Mouse (Mus musculus) midbrain, embryonic 10.5 days (tissue): ENCODE measurements around the gene Gm20388. TPM values are rescaled to one million over a fixed set of nuclear protein-coding genes. Genes with fewer than 3 reads are reported as not detected.

ENCODE experiments used
- DNase-seq: peaks from one replicate; pipeline ENCODE4 v3.0.0-alpha.2; 2017; ENCODE audit warnings: low spot score
- H3K27ac ChIP-seq: fragments of 300-500 bp; sonication (generic); replicated peaks from 2 replicates; pipeline ENCODE4 v1.5.1; 2016; ENCODE audit warnings: mild to moderate bottlenecking
- H3K27me3 ChIP-seq: fragments of 300-500 bp; sonication (generic); 2 replicates; pipeline ENCODE4 v1.6.1; 2016; ENCODE audit warnings: low read depth, mild to moderate bottlenecking; ENCODE audit not compliant: poor library complexity, severe bottlenecking
- H3K36me3 ChIP-seq: fragments of 300-500 bp; sonication (generic); 2 replicates; pipeline ENCODE4 v1.6.1; 2016; ENCODE audit warnings: mild to moderate bottlenecking, moderate library complexity
- H3K4me1 ChIP-seq: fragments of 300-500 bp; sonication (generic); 2 replicates; pipeline ENCODE4 v1.6.1; 2016
- H3K4me3 ChIP-seq: fragments of 300-500 bp; sonication (generic); 2 replicates; pipeline ENCODE4 v1.5.1; 2016; ENCODE audit warnings: mild to moderate bottlenecking, moderate library complexity
- H3K9me3 ChIP-seq: fragments of 300-500 bp; sonication (generic); replicated peaks from 2 replicates; pipeline ENCODE4 v1.6.1; 2016; ENCODE audit warnings: mild to moderate bottlenecking
- WGBS: fragments of 180-500 bp; shearing (Covaris S2); methylation state at CpG from one replicate; pipeline ENCODE4 v1.1.7; 2016; 5-methylcytosine and 5-hydroxymethylcytosine counted together
- polyA plus RNA-seq: library from polyadenylated mRNA; unstranded; fragments of >200 nt; fragmentation: Nextera tagmentation; extraction: Ambion mirVana; gene quantifications from 2 replicates; pipeline ENCODE4 v1.2.1, GENCODE M21; 2016

Gene Gm20388
- polyA plus RNA-seq, 1 experiment from 2014 or later: 7.1 TPM

DNA sequence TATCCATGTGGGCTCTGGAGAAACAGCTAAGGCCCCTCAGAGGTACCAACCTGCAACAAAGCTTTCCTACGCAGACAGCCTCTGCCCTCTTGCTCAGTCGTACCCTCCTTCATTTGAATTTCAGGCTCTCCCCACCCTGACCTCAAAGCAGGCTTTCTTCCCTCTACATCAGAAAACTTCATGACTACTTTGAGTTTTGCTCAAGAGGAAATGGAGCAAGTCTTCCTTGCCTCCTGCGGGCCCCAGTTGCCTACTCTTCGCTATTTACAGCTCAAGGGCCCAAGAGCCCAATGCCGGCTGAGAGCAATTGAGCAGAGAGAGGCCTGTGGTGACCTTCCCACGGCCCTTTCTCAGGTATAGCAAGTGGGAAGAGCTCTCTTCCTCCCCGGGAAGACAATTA is 4451.9 kb downstream of the Gm20388 start:
- H3K27ac ChIP-seq: no peak overlapping the region
- H3K4me3 ChIP-seq: no peak overlapping the region
- H3K27me3 ChIP-seq: no peaks in the 10 kb centered on the region
- no peaks in the 10 kb centered on the region for H3K4me1 ChIP-seq
- 86% methylated on average over 7 of the region's 7 CpGs for WGBS
- DNase-seq: no peak
- no peaks in the 10 kb centered on the region for H3K36me3 ChIP-seq
- 0 out of 2 replicates have a peak, but pooled peaks cover 3% of the 10 kb centered on the region for H3K9me3 ChIP-seq

DNA sequence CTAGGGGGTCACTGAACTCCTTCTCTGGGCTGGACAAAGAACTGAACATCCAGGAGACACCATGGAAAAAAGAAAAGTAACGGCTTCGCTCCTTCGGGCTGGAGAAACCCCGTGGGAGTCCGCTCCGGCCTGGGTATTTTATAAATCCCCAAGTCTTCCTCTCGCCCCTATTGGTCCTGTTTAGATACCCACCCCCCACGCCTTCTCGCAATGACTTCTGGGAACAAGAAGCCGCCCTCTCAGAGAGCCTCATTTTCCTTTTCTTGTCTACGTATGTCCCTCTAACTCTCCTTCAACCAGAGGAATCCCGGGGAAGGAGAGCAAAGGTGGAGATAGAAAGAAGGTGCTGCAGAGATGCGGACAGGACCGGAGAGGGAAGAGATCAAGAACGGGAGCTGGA is 4452.7 kb downstream of the Gm20388 start:
- Histone ChIP-seq H3K36me3 (no peaks in the 10 kb centered on the region), H3K9me3 (0 out of 2 replicates have a peak, but pooled peaks cover 3% of the 10 kb centered on the region), H3K27me3 (no peaks in the 10 kb centered on the region), H3K4me3 (no peak overlapping the region), H3K4me1 (no peaks in the 10 kb centered on the region), H3K27ac (no peak overlapping the region)
- 93% methylated on average over 15 of the region's 15 CpGs for WGBS
- DNase-seq: no peak

DNA sequence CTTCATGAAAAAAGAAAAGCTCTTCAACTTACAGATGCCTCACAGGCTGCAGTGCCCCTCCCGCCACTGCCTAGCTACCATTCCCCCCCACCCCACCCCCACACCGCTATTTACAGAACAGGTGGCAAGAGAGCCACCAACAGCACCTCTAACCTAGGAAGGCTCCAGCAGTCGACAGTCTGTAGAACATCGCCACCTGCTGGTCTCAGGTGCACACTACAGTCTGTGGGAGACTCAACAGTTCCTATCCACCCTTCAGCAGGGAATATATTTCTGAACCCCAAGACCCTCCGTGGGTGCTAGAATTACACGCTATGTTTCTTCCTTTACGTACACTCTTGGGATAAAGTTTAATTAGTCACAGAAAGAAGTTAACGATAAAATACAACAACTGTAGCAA is 4457.6 kb downstream of the Gm20388 start:
- WGBS: 22% methylated on average over 8 of the region's 8 CpGs
- peak; percentile 68 for DNase-seq
- Histone ChIP-seq H3K9me3 (no peaks in the 10 kb centered on the region), H3K4me1 (0 out of 2 replicates have a peak, but pooled peaks cover 4% of the 10 kb centered on the region), H3K27me3 (no peaks in the 10 kb centered on the region), H3K36me3 (no peaks in the 10 kb centered on the region), H3K4me3 (no peak overlapping the region), H3K27ac (no peak overlapping the region)

DNA sequence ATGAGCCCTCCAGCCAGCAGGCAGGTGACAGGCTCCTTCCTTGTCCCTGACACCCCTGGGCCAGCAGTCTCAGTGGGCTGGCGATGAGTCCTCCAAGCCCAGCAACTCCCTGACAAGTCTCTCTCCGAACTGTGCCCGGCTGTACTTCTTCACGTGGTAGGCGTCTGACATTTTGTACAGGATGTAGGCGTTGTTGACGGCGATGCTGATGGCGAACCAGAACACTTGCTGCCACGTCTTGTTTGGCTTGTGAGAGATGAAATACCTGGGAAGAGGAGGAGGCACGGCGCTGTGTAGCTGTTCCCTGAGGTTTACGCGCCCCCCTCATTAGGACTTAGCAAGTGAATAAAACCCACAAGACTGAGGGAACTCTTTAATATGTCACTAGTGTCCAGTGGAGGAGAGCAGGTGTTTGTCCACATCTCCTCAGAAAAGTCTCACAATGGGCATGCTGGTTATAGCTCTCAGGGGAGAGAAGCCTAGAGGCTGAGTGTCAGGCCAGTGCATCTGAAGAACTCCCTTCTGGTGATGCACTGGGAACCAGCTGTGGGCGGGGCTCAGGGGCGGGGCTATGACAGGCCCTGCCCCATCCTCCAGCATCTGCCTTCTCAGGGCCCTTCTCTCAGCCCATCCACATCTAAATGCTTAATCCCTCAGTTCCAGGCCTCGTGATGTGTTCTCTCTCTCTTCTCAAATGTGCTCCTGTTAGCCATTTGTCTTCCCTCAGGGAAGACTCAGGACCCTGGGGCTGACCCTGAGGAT is 4460.0 kb downstream of the Gm20388 start:
- 0 out of 2 replicates have a peak, but pooled peaks cover 4% of the 10 kb centered on the region for H3K4me1 ChIP-seq
- H3K27ac ChIP-seq: no peak overlapping the region
- H3K9me3 ChIP-seq: no peaks in the 10 kb centered on the region
- no peaks in the 10 kb centered on the region for H3K36me3 ChIP-seq
- WGBS: 80% methylated on average over 17 of the region's 17 CpGs
- no peak overlapping the region for H3K4me3 ChIP-seq
- no peak for DNase-seq
- H3K27me3 ChIP-seq: no peaks in the 10 kb centered on the region

DNA sequence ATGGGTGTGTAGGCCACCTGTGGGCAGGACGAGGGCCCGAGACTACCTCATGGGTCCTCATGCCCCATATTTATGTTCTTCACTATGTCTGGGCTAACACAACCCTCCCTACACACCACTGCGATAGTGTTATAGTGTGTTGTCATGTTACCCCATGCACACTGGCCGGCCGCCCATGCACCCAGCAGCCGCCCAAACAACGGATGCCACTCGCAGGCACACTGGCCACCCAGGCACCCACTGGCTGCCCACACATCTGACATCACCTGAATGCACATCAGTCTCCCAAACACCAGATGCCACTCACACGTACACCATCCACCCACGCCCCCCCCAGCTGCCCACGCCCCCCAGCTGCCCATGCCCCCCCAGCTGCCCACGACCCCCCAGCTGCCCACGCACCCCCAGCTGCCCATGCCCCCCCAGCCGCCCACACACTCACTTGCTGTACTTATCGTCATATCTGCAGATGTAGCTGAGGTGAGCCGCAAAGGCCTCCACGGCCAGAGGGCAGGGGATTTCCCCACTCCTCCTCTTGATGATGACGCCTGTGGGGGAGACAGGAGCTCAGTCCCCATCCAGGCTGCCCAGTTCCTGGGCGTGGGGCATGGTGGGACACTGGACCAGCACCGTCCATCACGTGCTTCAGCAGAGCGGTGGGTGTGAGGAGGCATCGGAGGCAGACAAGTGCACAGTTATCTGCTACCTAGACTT is 4460.9 kb downstream of the Gm20388 start:
- DNase-seq: no peak
- 91% methylated on average over 23 of the region's 23 CpGs for WGBS
- Histone ChIP-seq H3K27me3 (no peaks in the 10 kb centered on the region), H3K9me3 (no peaks in the 10 kb centered on the region), H3K4me1 (0 out of 2 replicates have a peak, but pooled peaks cover 4% of the 10 kb centered on the region), H3K36me3 (no peaks in the 10 kb centered on the region), H3K27ac (no peak overlapping the region), H3K4me3 (no peak overlapping the region)

DNA sequence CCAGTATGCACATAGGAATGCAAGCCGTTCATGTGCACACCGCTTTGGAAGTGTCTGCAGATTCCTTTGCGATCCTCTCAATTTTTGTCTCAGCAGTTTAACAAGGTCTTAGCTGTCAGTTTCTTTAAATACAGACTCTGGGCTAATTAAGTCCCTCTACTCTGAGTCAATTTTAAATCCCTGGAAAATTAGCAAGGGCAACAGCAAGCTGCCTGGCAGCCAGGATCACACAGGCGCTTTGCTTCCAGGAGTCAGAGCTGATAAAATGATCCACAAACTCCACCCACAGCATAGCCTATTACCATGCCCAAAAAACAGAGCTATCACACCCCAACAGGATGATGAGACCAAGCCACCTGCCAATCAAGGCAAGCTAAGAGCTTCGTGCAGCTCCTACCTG is 4463.1 kb downstream of the Gm20388 start:
- Histone ChIP-seq H3K9me3 (no peaks in the 10 kb centered on the region), H3K4me1 (0 out of 2 replicates have a peak, but pooled peaks cover 4% of the 10 kb centered on the region), H3K27ac (no peak overlapping the region), H3K36me3 (no peaks in the 10 kb centered on the region), H3K27me3 (no peaks in the 10 kb centered on the region), H3K4me3 (no peak overlapping the region)
- no peak for DNase-seq
- 93% methylated on average over 5 of the region's 5 CpGs for WGBS

DNA sequence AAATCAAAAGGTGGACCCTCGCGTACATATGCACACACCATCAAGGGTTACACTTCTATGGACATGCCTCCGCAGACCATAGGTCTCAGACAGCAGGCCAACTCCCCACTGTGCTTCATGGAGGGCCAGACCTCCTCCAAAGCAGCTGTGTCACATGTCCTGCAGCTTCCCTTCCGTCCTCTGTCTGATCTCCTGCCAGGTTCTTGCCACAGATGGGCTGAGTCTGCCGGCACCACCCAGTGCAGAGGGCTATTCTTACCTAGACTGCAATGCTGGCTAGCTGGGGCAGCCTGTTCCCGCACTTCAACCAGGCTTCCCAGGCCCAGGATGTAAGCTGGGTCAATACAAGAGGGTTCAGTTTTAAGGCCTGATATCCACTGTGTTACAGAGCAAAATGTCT is 4464.5 kb downstream of the Gm20388 start:
- 81% methylated on average over 6 of the region's 6 CpGs for WGBS
- Histone ChIP-seq H3K36me3 (no peaks in the 10 kb centered on the region), H3K4me3 (no peak overlapping the region), H3K27ac (no peak overlapping the region), H3K4me1 (0 out of 2 replicates have a peak, but pooled peaks cover 4% of the 10 kb centered on the region), H3K9me3 (no peaks in the 10 kb centered on the region), H3K27me3 (no peaks in the 10 kb centered on the region)
- no peak for DNase-seq

DNA sequence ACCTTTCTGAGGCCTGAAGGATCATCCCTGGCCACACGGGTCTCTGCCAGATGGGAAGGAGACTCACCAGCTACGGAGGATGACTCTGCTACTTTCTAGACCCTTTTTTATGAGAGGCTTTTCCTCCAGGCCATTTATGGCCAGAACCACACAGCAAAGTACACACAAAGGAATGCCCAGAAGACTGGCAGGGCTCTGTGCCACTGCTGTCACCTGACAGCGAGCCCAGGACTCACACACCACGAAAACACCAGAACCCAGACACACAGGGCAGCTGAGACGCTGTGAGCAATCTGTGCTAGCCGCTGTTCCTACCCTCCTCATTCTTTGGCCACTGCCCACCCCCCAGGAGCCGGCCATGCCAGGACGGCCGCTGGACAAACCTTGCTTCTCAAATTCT is 4465.1 kb downstream of the Gm20388 start:
- DNase-seq: no peak
- H3K27me3 ChIP-seq: no peaks in the 10 kb centered on the region
- WGBS: 90% methylated on average over 9 of the region's 9 CpGs
- no peaks in the 10 kb centered on the region for H3K9me3 ChIP-seq
- no peak overlapping the region for H3K27ac ChIP-seq
- H3K4me1 ChIP-seq: 0 out of 2 replicates have a peak, but pooled peaks cover 4% of the 10 kb centered on the region
- no peak overlapping the region for H3K4me3 ChIP-seq
- no peaks in the 10 kb centered on the region for H3K36me3 ChIP-seq

DNA sequence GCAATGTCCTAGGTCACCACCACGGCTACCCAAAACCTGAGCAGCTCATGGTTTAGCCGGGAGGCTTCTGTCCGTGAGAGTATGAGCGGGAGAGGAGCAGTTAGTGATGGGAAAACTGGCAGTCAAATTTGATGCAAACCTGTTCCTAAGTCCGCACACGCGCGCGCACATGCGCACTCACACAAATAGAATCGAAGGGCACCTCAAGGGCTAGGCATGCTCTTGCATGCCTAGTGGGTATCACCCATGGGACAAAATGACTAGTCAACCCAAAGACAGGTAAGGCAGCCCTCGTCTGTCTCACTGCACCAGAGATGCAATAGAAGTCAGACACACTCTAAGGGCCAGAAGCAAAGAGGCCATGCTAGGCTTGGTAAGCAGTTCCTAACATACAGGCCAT is 4465.8 kb downstream of the Gm20388 start:
- Histone ChIP-seq H3K27me3 (no peaks in the 10 kb centered on the region), H3K4me1 (no peaks in the 10 kb centered on the region), H3K4me3 (no peak overlapping the region), H3K36me3 (no peaks in the 10 kb centered on the region), H3K27ac (no peak overlapping the region), H3K9me3 (no peaks in the 10 kb centered on the region)
- no peak for DNase-seq
- WGBS: 93% methylated on average over 12 of the region's 12 CpGs

DNA sequence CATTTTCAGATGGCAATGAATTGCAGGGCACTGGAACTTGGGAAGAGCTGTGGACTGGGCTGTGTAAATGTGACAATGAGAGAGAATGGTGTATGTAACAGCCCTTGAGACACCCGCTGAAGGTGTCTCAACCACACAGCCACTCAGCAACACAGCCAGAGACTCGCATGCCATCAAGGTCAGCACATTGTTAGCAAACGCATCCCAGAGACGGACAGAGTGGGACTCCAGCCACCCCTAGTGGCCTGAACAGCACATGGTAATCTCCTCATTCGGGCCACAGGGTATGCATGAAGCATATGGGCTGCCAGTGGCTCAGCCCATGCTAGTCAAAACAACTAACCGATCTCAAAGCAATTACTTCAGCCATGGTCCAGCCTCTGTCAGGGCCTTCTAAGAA is 4468.6 kb downstream of the Gm20388 start:
- H3K9me3 ChIP-seq: no peaks in the 10 kb centered on the region
- WGBS: 72% methylated on average over 6 of the region's 6 CpGs

DNA sequence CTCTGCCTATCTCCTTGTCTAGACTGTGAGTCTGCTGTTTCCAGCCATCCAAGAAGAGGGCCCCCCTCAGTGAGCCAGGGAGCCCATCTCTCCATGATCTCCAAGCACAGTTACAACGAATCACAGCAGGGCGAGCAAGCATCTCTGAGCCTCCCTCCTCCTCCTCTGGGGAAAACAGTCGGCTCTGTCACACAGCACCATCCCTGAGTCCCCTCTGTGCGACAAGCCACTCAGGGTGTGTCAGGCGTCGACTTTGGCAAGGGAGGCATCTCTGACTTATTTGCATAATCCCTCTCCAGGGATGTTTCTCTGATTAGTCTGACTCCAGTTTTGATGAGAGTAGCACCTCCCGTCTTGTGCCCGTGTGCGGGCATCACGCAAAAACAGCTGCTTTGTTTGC is 4471.6 kb downstream of the Gm20388 start:
- H3K36me3 ChIP-seq: no peaks in the 10 kb centered on the region
- WGBS: 47% methylated on average over 10 of the region's 10 CpGs
- 0 out of 2 replicates have a peak overlapping the region, but pooled peaks have one; percentile 20 for H3K27ac ChIP-seq
- DNase-seq: no peak
- H3K4me3 ChIP-seq: no peak overlapping the region
- no peaks in the 10 kb centered on the region for H3K27me3 ChIP-seq
- H3K4me1 ChIP-seq: peaks cover 6% of the 10 kb centered on the region; the same call in 1 of the 2 replicates
- no peaks in the 10 kb centered on the region for H3K9me3 ChIP-seq

More for the DNA sequence above, 4468.6 kb downstream of the Gm20388 start:
- DNase-seq: no peak
- H3K36me3 ChIP-seq: no peaks in the 10 kb centered on the region
- H3K4me3 ChIP-seq: no peak overlapping the region
- H3K4me1 ChIP-seq: peaks cover 6% of the 10 kb centered on the region; the same call in 1 of the 2 replicates
- H3K27me3 ChIP-seq: no peaks in the 10 kb centered on the region
- H3K27ac ChIP-seq: no peak overlapping the region

DNA sequence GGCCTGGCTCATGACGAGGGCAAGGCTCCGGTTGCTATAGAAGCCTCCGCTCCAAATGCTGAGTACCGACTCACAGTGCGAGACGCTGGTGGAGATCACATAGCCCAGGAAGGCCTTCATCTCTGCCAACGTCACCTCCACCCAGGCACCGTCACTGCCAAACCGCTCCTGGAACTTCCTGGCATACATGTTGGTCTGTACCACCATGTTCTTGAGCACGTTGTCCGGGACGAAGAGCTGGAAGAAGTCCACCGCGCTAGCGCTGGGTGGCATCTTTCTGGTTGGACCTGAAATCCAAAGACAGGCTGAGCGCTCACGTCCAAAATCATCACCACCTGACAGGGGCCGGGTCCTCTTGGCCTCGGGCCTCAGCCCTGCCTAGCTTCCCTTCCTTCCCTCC is 4473.7 kb downstream of the Gm20388 start:
- no peak overlapping the region for H3K27ac ChIP-seq
- H3K9me3 ChIP-seq: no peaks in the 10 kb centered on the region
- H3K27me3 ChIP-seq: no peaks in the 10 kb centered on the region
- H3K4me1 ChIP-seq: peaks cover 6% of the 10 kb centered on the region; the same call in 1 of the 2 replicates
- 92% methylated on average over 19 of the region's 19 CpGs for WGBS
- DNase-seq: no peak
- no peaks in the 10 kb centered on the region for H3K36me3 ChIP-seq
- no peak overlapping the region for H3K4me3 ChIP-seq
